ENCODE assay signal across 29 mouse cellular contexts in genomic region chr8:104628402-104628801, GRCm38 (mm10). TPM values are rescaled to one million over a fixed set of nuclear protein-coding genes. Genes with fewer than 3 reads are reported as not detected.
DNase-seq lines count a peak whose midpoint lies in the region; ATAC-seq lines count a peak whose summit lies in the region.
"Had no signal": no experiment of that assay in that cellular context is flagged by ENCODE, and none has a peak within 500 bp of the region (broad histone marks: within the 10 kb centered on the region; RNA-seq: fewer than 3 reads in every experiment).

No protein-coding gene starts in this region.

- H3K4me1 ChIP-seq in kidney, embryonic 16.5 days (ENCODE audit: insufficient read depth, low read length), result peaks cover 6% of the 10 kb centered on the region
- peaks cover 31 to 45% of the 10 kb centered on the region in 2 experiments for H3K4me1 ChIP-seq in heart, embryonic 14.5 days (ENCODE audit: control insufficient read depth in 2 of 2, insufficient read depth in 2 of 2, low read length in 2 of 2)

- H3K36me3 ChIP-seq in kidney, embryonic 16.5 days (ENCODE audit: insufficient read depth, low read length), result no peaks in the 10 kb centered on the region
- peaks cover 26% of the 10 kb centered on the region for H3K36me3 ChIP-seq in heart, embryonic 14.5 days (ENCODE audit: control insufficient read depth, insufficient read depth, low read length)
- H3K36me3 ChIP-seq: forebrain, embryonic 12.5 days; hindbrain, embryonic 13.5 days; limb, embryonic 10.5 days; midbrain, embryonic 15.5 days had no signal

- H3K9me3 ChIP-seq in kidney, embryonic 16.5 days (ENCODE audit: low read length), result no peaks in the 10 kb centered on the region
- H3K9me3 ChIP-seq in heart, embryonic 14.5 days (ENCODE audit: control insufficient read depth, low read length), result no peaks in the 10 kb centered on the region
- H3K9me3 ChIP-seq: forebrain, embryonic 12.5 days; hindbrain, embryonic 13.5 days; limb, embryonic 10.5 days; megakaryocyte, embryonic 14.5 days; midbrain, embryonic 15.5 days had no signal

- no peak overlapping the region for H3K4me2 ChIP-seq in kidney, embryonic 16.5 days (replicated peaks; ENCODE audit: low read depth, low read length)
- H3K4me2 ChIP-seq in heart, embryonic 14.5 days (ENCODE audit: low read length), result peak overlapping the region; percentile 80
- H3K4me2 ChIP-seq: forebrain, embryonic 12.5 days; hindbrain, embryonic 13.5 days; midbrain, embryonic 15.5 days had no signal

- WGBS in kidney, embryonic 16.5 days, result 96% methylated on average over 21 of the region's 21 CpGs
- WGBS in heart, embryonic 14.5 days, result 85% methylated on average over 21 of the region's 21 CpGs

- no peak for ATAC-seq in kidney, embryonic 16.5 days (ENCODE audit: low FRiP score, low TSS enrichment)
- ATAC-seq in heart, embryonic 14.5 days (ENCODE audit: insufficient number of reproducible peaks, insufficient read depth, low FRiP score, low read depth), result no peak
- ATAC-seq: activated CD4-positive, CD25-positive, alpha-beta regulatory T cell, adult 4 months; CD4-positive, CD25-positive, alpha-beta regulatory T cell, adult 4 months; inflammation-experienced regulatory T-cells, adult 6 months; midbrain, embryonic 15.5 days; Patski had no signal

- no peak overlapping the region for H3K27ac ChIP-seq in kidney, embryonic 16.5 days (ENCODE audit: low read length)
- peak overlapping the region; percentile 47 to 93 for H3K27ac ChIP-seq in heart, embryonic 14.5 days (replicated peaks in 1 of 2; ENCODE audit: control insufficient read depth in 1 of 2, insufficient read depth in 1 of 2, low read depth in 2 of 2, low read length in 2 of 2)
- H3K27ac ChIP-seq: forebrain, embryonic 12.5 days; hindbrain, embryonic 13.5 days; limb, embryonic 10.5 days; midbrain, embryonic 15.5 days had no signal

- peak; percentile 16 to 22 for DNase-seq in cerebellum, postnatal 10 days
- no peak for DNase-seq in cerebellum, adult 8-10 months
- peak; percentile 4 for DNase-seq in kidney, postnatal 10 days
- peak; percentile 57 for DNase-seq in heart, postnatal 4 days
- no peak for DNase-seq in spleen, postnatal 10 days (ENCODE audit: low spot score in 2 of 2)
- DNase-seq: adrenal gland, postnatal 36 days; cerebellum, adult 11-12 months; lung, adult 18-20 months; lung, postnatal 14 days; right cerebral cortex, postnatal 14 days had no signal

- H3K4me3 ChIP-seq in kidney, embryonic 16.5 days (ENCODE audit: low read length), result no peak overlapping the region
- H3K4me3 ChIP-seq in heart, embryonic 14.5 days (ENCODE audit: control insufficient read depth in 1 of 2, insufficient read depth in 1 of 2, low read depth in 1 of 2, low read length in 2 of 2), result peak overlapping the region; percentile 5 to 76; a peak in 3 of 4 replicates
- H3K4me3 ChIP-seq: forebrain, embryonic 12.5 days; hindbrain, embryonic 13.5 days; limb, embryonic 10.5 days; megakaryocyte, embryonic 14.5 days; midbrain, embryonic 15.5 days; myocyte had no signal

- H3K27me3 ChIP-seq in kidney, embryonic 16.5 days (ENCODE audit: insufficient read depth, low read length), result peaks cover 4% of the 10 kb centered on the region; the same call in 1 of the 2 replicates
- no peaks in the 10 kb centered on the region for H3K27me3 ChIP-seq in heart, embryonic 14.5 days (ENCODE audit: control insufficient read depth, insufficient read depth, low read length)
- H3K27me3 ChIP-seq: Patski had no signal

- no peak overlapping the region for H3K9ac ChIP-seq in kidney, embryonic 16.5 days (replicated peaks; ENCODE audit: low read length)
- H3K9ac ChIP-seq in heart, embryonic 14.5 days (ENCODE audit: low read length), result peak overlapping the region; percentile 95
- H3K9ac ChIP-seq: forebrain, embryonic 12.5 days; hindbrain, embryonic 13.5 days; midbrain, embryonic 15.5 days had no signal

RNA-seq across cellular contexts. Expression of gene Rrad, which starts 2.7 kb away (rescaled TPM):
- 13.5 and 15.0 TPM in 2 replicates for polyA plus RNA-seq in kidney, embryonic 16.5 days (2015; fragmentation: Nextera tagmentation; extraction: Ambion mirVana)
- 338 and 417 TPM in 2 replicates for polyA plus RNA-seq in heart, embryonic 14.5 days (2014; fragmentation: Nextera tagmentation; extraction: Ambion mirVana)
- 100 to 1,000 TPM; 193 to 274 TPM for total RNA-seq in heart, postnatal 4 days (2021)

RNA-seq across cellular contexts. Expression of gene Cdh16, which starts 4.2 kb away (rescaled TPM):
- polyA plus RNA-seq in kidney, embryonic 16.5 days (2015; fragmentation: Nextera tagmentation; extraction: Ambion mirVana), result 385 and 427 TPM in 2 replicates
- polyA plus RNA-seq in heart, embryonic 14.5 days (2014; fragmentation: Nextera tagmentation; extraction: Ambion mirVana), result 21.5 and 26.4 TPM in 2 replicates
- 1 to 10 TPM; 2.8 to 4.6 TPM for total RNA-seq in heart, postnatal 4 days (2021)
- total RNA-seq: adrenal gland, postnatal 36 days; common myeloid progenitor, adult 5-6 weeks; ES-E14; layer of hippocampus, postnatal 10 days; left cerebral cortex, adult 8-10 months; liver, adult 2 months had no signal
- polyA plus RNA-seq: activated CD4-positive, CD25-positive, alpha-beta regulatory T cell, adult 4 months; CD4-positive, CD25-positive, alpha-beta regulatory T cell, adult 4 months; embryonic facial prominence, embryonic 11.5 days; forebrain, embryonic 12.5 days; hindbrain, embryonic 13.5 days; inflammation-experienced regulatory T-cells, adult 6 months; limb, embryonic 10.5 days; liver, adult 2 months; midbrain, embryonic 15.5 days; neural tube, embryonic 14.5 days had no signal

RNA-seq across cellular contexts. Expression of gene Ciao2b, which starts 13.4 kb away (rescaled TPM):
- polyA plus RNA-seq in kidney, embryonic 16.5 days (2015; fragmentation: Nextera tagmentation; extraction: Ambion mirVana), result 106 and 108 TPM in 2 replicates
- 198 and 201 TPM in 2 replicates for polyA plus RNA-seq in heart, embryonic 14.5 days (2014; fragmentation: Nextera tagmentation; extraction: Ambion mirVana)
- 10 to 100 TPM; 82.2 to 85.4 TPM for total RNA-seq in heart, postnatal 4 days (2021)

RNA-seq across cellular contexts. Expression of gene Pdp2, which starts 37.2 kb away (rescaled TPM):
- polyA plus RNA-seq in kidney, embryonic 16.5 days (2015; fragmentation: Nextera tagmentation; extraction: Ambion mirVana), result 19.2 and 20.3 TPM in 2 replicates
- 5.4 and 6.4 TPM in 2 replicates for polyA plus RNA-seq in heart, embryonic 14.5 days (2014; fragmentation: Nextera tagmentation; extraction: Ambion mirVana)
- total RNA-seq in heart, postnatal 4 days (2021), result 1 to 10 TPM; 5.0 to 5.4 TPM

Comparison
In these comparisons a context has a peak if more than half of its experiments do, and no peak if none do; other contexts are left out.
1. DNase-seq: peak in cerebellum, postnatal 10 days (2 of 2), kidney, postnatal 10 days (single experiment) and heart, postnatal 4 days (single experiment); none in cerebellum, adult 8-10 months (single experiment) and spleen, postnatal 10 days (0 of 2).
2. RNA of gene Rrad, which starts 2.7 kb away (polyA plus RNA-seq): 338 to 417 TPM in heart, embryonic 14.5 days; 13.5 to 15.0 TPM in kidney, embryonic 16.5 days; every median in the first group is over 10 times any median in the second.
3. RNA of gene Cdh16, which starts 4.2 kb away (polyA plus RNA-seq): 385 to 427 TPM in kidney, embryonic 16.5 days; 21.5 to 26.4 TPM in heart, embryonic 14.5 days; every median in the first group is over 10 times any median in the second.